Mouse (Mus musculus) embryonic facial prominence, embryonic 10.5 days (tissue): ENCODE measurements at regions not wholly inside any gene's neighbourhood (a gene's known extent, or its start where the extent isn't known, plus 50 kb on each side); places are given as distances from the start of the nearest gene placed in this dataset.

ENCODE experiments used
- DNase-seq: peaks from one replicate; pipeline ENCODE4 v3.0.0-alpha.2; 2017; ENCODE audit warnings: low spot score
- H3K27ac ChIP-seq: fragments of 300-500 bp; sonication (generic); replicated peaks from 2 replicates; pipeline ENCODE4 v1.5.1; 2016; ENCODE audit warnings: mild to moderate bottlenecking
- H3K27me3 ChIP-seq: fragments of 300-500 bp; sonication (generic); replicated peaks from 2 replicates; pipeline ENCODE4 v1.6.1; 2016; ENCODE audit warnings: low read depth, mild to moderate bottlenecking; ENCODE audit not compliant: poor library complexity, severe bottlenecking
- H3K36me3 ChIP-seq: fragments of 300-500 bp; sonication (generic); replicated peaks from 2 replicates; pipeline ENCODE4 v1.6.1; 2016; ENCODE audit warnings: mild to moderate bottlenecking, moderate library complexity
- H3K4me1 ChIP-seq: fragments of 300-500 bp; sonication (generic); 2 replicates; pipeline ENCODE4 v1.6.1; 2016
- H3K4me3 ChIP-seq: fragments of 300-500 bp; sonication (generic); 2 replicates; pipeline ENCODE4 v1.5.1; 2016; ENCODE audit warnings: mild to moderate bottlenecking, moderate library complexity
- H3K9me3 ChIP-seq: fragments of 300-500 bp; sonication (generic); 2 replicates; pipeline ENCODE4 v1.6.1; 2016; ENCODE audit warnings: mild to moderate bottlenecking
- WGBS: fragments of 180-500 bp; shearing (Covaris S2); methylation state at CpG from one replicate; pipeline ENCODE4 v1.1.7; 2016; 5-methylcytosine and 5-hydroxymethylcytosine counted together

- Histone ChIP-seq H3K4me1 (peaks cover 35% of the 10 kb centered on the region), H3K9me3 (no peaks in the 10 kb centered on the region), H3K27ac (no peak overlapping the region), H3K36me3 (no peaks in the 10 kb centered on the region), H3K4me3 (no peak overlapping the region), H3K27me3 (peaks cover 16% of the 10 kb centered on the region)
- 82% methylated on average over 4 of the region's 4 CpGs for WGBS
- no peak for DNase-seq
Measured at GRCm38 (mm10) chr13:55900190-55900526, 64.2 kb upstream of the Pitx1 start.

- no peak overlapping the region for H3K4me3 ChIP-seq
- no peak overlapping the region for H3K27ac ChIP-seq
- 73% methylated on average over 10 of the region's 10 CpGs for WGBS
- peaks cover 35% of the 10 kb centered on the region for H3K4me1 ChIP-seq
- peaks cover 16% of the 10 kb centered on the region for H3K27me3 ChIP-seq
- no peak for DNase-seq
- H3K36me3 ChIP-seq = no peaks in the 10 kb centered on the region
- no peaks in the 10 kb centered on the region for H3K9me3 ChIP-seq
Measured at GRCm38 (mm10) chr13:55899501-55900189, 63.7 kb upstream of the Pitx1 start.

GRCm38 (mm10) chr13:55898999-55899398, 63.0 kb upstream of the Pitx1 start:
- 23% methylated on average over 8 of the region's 8 CpGs for WGBS
- DNase-seq = no peak
- Histone ChIP-seq H3K27me3 (peaks cover 16% of the 10 kb centered on the region), H3K36me3 (no peaks in the 10 kb centered on the region), H3K4me3 (no peak overlapping the region), H3K9me3 (no peaks in the 10 kb centered on the region), H3K4me1 (peaks cover 35% of the 10 kb centered on the region), H3K27ac (peak overlapping the region; percentile 57)

GRCm38 (mm10) chr13:55898257-55898950, 62.4 kb upstream of the Pitx1 start:
- H3K27me3 ChIP-seq = peaks cover 16% of the 10 kb centered on the region
- WGBS = 72% methylated on average over 17 of the region's 17 CpGs
- no peak overlapping the region for H3K4me3 ChIP-seq
- peaks cover 35% of the 10 kb centered on the region for H3K4me1 ChIP-seq
- peak overlapping the region; percentile 57 for H3K27ac ChIP-seq
- DNase-seq = no peak
- no peaks in the 10 kb centered on the region for H3K9me3 ChIP-seq
- no peaks in the 10 kb centered on the region for H3K36me3 ChIP-seq

- DNase-seq = no peak
- Histone ChIP-seq H3K4me3 (no peak overlapping the region), H3K36me3 (no peaks in the 10 kb centered on the region), H3K9me3 (no peaks in the 10 kb centered on the region), H3K27ac (no peak overlapping the region), H3K27me3 (peaks cover 16% of the 10 kb centered on the region), H3K4me1 (peaks cover 33% of the 10 kb centered on the region)
- WGBS = 89% methylated on average over 5 of the region's 5 CpGs
Measured at GRCm38 (mm10) chr13:55895505-55895904, 59.5 kb upstream of the Pitx1 start.

GRCm38 (mm10) chr13:55893154-55894018, 57.4 kb upstream of the Pitx1 start:
- no peaks in the 10 kb centered on the region for H3K36me3 ChIP-seq
- WGBS = 74% methylated on average over 25 of the region's 25 CpGs
- peaks cover 13% of the 10 kb centered on the region for H3K4me1 ChIP-seq
- no peak overlapping the region for H3K4me3 ChIP-seq
- H3K9me3 ChIP-seq = no peaks in the 10 kb centered on the region
- no peak overlapping the region for H3K27ac ChIP-seq
- DNase-seq = no peak
- H3K27me3 ChIP-seq = peaks cover 6% of the 10 kb centered on the region; the same call in 1 of the 2 replicates

GRCm38 (mm10) chr13:55892250-55892649, 56.3 kb upstream of the Pitx1 start:
- WGBS = 83% methylated on average over 3 of the region's 3 CpGs

GRCm38 (mm10) chr13:55887099-55887736, 51.2 kb upstream of the Pitx1 start:
- DNase-seq = no peak
- Histone ChIP-seq H3K36me3 (no peaks in the 10 kb centered on the region), H3K4me3 (no peak overlapping the region), H3K4me1 (peaks cover 6% of the 10 kb centered on the region; the same call in 1 of the 2 replicates), H3K9me3 (no peaks in the 10 kb centered on the region), H3K27me3 (peaks cover 4% of the 10 kb centered on the region; the same call in 1 of the 2 replicates), H3K27ac (no peak overlapping the region)
- 89% methylated on average over 13 of the region's 13 CpGs for WGBS

More at GRCm38 (mm10) chr13:55892250-55892649, 56.3 kb upstream of the Pitx1 start:
- Histone ChIP-seq H3K9me3 (no peaks in the 10 kb centered on the region), H3K27me3 (0 out of 2 replicates have a peak, but pooled peaks cover 4% of the 10 kb centered on the region), H3K27ac (no peak overlapping the region), H3K36me3 (no peaks in the 10 kb centered on the region), H3K4me1 (peaks cover 7% of the 10 kb centered on the region; the same call in 1 of the 2 replicates), H3K4me3 (no peak overlapping the region)
- no peak for DNase-seq
